Mouse (Mus musculus): ENCODE results near the gene Mapk1ip1l. TPM values are rescaled to one million over a fixed set of nuclear protein-coding genes. Genes with fewer than 3 reads are reported as not detected.
A peak's percentile ranks its signal among the peaks of the same experiment; 100 is the strongest.

Mapk1ip1l gene
- polyA plus RNA-seq, 1 experiment from 2014 or later: 38.1 TPM

DNA sequence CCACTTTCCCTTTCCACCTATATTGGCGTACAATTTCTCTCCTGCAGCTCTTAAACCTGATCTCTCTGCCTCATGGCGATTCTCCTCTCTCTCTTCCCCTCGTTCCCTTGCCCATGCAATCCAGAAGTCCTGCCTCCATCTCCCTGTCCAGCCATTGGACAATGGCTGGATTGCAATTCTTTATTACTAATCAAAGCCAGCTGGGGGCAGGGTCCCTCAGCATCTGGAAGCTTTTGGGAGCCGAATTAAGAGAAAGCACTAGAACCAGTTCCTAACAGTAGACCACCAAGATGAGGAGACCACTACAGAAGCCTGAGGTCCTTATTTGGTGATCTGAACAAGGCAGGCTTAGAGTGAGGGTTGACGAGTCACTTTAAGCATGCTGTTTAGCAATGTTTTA lies 33.9 kb downstream of the Mapk1ip1l start:
- DNase-seq (ENCODE audit: low spot score) (no peak), ATAC-seq (replicated peaks; ENCODE audit: low FRiP score, low read depth) (no peak)
- Histone ChIP-seq H3K4me1 (replicated peaks; ENCODE audit: insufficient read depth, low read length) (no peaks in the 10 kb centered on the region), H3K4me2 (ENCODE audit: low read length) (no peak overlapping the region), H3K27me3 (ENCODE audit: insufficient read depth, low read length) (no peaks in the 10 kb centered on the region), H3K9ac (ENCODE audit: low read depth, low read length) (no peak overlapping the region), H3K27ac (no peak overlapping the region), H3K9me3 (replicated peaks; ENCODE audit: low read length) (no peaks in the 10 kb centered on the region), H3K36me3 (ENCODE audit: insufficient read depth, low read length) (no peaks in the 10 kb centered on the region), H3K4me3 (replicated peaks; ENCODE audit: low read depth, low read length) (no peak overlapping the region)
- 56% methylated on average over 5 of the region's 5 CpGs for WGBS
- TF ChIP-seq CTCF (IDR thresholded peaks at IDR 0.05; ENCODE audit: low read depth): no peak

DNA sequence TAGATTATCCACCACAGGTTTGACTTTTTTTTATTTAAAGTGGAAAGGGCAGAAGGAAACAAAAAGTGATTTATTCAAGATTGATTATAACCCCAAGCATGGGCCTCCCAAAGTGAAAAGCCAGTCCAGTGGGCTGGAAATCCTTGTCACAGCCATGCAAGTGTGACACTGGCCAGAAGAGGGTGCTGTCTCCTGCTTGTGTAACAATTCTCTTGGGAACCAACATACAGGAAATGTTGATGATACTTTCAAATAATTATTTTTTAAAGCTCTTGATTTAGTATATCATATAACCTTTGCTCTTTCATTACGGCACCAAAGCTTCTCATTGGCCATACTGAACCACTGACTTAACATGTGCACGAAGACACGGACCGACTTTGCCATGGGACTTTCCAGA lies 36.8 kb downstream of the Mapk1ip1l start:
- ATAC-seq (replicated peaks; ENCODE audit: low FRiP score, low read depth) (0 out of 2 replicates have a peak, but pooled peaks have one; percentile 49), DNase-seq (ENCODE audit: low spot score) (peak; percentile 77)
- Histone ChIP-seq H3K36me3 (ENCODE audit: insufficient read depth, low read length) (no peaks in the 10 kb centered on the region), H3K9ac (ENCODE audit: low read depth, low read length) (no peak overlapping the region), H3K9me3 (replicated peaks; ENCODE audit: low read length) (no peaks in the 10 kb centered on the region), H3K27ac (no peak overlapping the region), H3K4me1 (replicated peaks; ENCODE audit: insufficient read depth, low read length) (no peaks in the 10 kb centered on the region), H3K4me3 (replicated peaks; ENCODE audit: low read depth, low read length) (no peak overlapping the region), H3K4me2 (ENCODE audit: low read length) (no peak overlapping the region), H3K27me3 (ENCODE audit: insufficient read depth, low read length) (no peaks in the 10 kb centered on the region)
- 71% methylated on average over 4 of the region's 4 CpGs for WGBS
- TF ChIP-seq CTCF (IDR thresholded peaks at IDR 0.05; ENCODE audit: low read depth): peak; percentile 90

DNA sequence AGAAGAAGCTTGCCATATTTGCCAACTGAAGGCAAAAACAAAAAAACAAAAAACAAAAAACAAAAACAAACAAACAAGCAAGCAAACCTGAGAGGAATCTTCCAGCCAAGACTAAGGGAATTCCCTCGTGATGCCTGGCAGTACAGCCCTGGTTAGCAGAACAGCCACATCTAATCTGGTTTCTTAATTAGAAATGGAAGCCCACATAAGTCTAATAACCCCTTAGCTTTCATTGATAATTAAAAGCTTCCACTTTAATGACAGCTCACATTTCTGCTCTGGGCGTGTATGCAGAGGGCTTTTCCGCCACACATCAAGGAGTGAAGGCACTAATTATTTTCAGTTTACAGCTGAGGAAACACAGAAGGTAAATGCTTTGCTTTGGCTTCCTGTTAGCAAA lies 37.2 kb downstream of the Mapk1ip1l start:
- H3K27ac ChIP-seq: no peak overlapping the region
- H3K9ac ChIP-seq (ENCODE audit: low read depth, low read length): no peak overlapping the region
- H3K4me2 ChIP-seq (ENCODE audit: low read length): no peak overlapping the region
- TF ChIP-seq CTCF (IDR thresholded peaks at IDR 0.05; ENCODE audit: low read depth): no peak
- H3K36me3 ChIP-seq (ENCODE audit: insufficient read depth, low read length): no peaks in the 10 kb centered on the region
- no peak for DNase-seq (ENCODE audit: low spot score)
- no peak overlapping the region for H3K4me3 ChIP-seq (replicated peaks; ENCODE audit: low read depth, low read length)
- no peak for ATAC-seq (replicated peaks; ENCODE audit: low FRiP score, low read depth)
- 42% methylated on average over 3 of the region's 3 CpGs for WGBS
- H3K9me3 ChIP-seq (replicated peaks; ENCODE audit: low read length): no peaks in the 10 kb centered on the region
- no peaks in the 10 kb centered on the region for H3K4me1 ChIP-seq (replicated peaks; ENCODE audit: insufficient read depth, low read length)
- H3K27me3 ChIP-seq (ENCODE audit: insufficient read depth, low read length): no peaks in the 10 kb centered on the region

DNA sequence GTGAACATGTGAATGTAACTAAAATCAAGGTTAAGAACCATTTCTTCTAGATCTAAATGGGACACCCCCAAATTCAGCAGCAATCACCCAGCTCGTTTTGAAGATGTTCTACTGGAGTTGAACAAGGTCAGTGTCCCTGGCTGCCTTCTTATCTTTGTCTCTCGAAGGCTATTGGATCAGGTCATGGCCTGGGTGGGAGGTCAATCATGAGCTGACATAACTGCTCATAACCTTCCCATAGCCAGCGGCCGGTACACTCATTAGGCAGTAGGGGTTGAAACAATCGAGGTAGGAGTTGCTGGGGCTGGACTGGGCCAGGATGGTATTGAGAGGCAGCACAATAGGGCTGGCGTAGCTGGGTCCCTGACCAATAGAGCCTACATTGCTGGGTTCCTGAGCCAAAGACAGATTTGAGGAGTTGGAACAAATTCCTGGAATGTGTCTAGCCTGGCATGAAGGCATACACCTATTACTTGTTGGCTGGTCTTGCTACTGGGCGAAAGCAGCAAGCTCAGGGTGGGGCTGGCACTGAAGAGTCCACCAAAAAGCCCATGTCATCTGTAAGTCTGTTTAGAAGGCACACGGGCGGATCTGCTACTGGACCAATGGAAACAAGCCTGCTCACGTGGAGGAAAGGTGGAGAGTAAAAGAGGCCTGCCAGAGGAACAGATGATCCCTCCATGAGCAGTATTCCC lies 42.3 kb downstream of the Mapk1ip1l start:
- 85% methylated on average over 10 of the region's 10 CpGs for WGBS
- no peak overlapping the region for H3K27ac ChIP-seq
- no peak overlapping the region for H3K9ac ChIP-seq (ENCODE audit: low read depth, low read length)
- no peak for TF ChIP-seq CTCF (IDR thresholded peaks at IDR 0.05; ENCODE audit: low read depth)
- no peaks in the 10 kb centered on the region for H3K9me3 ChIP-seq (replicated peaks; ENCODE audit: low read length)
- H3K4me1 ChIP-seq (replicated peaks; ENCODE audit: insufficient read depth, low read length): no peaks in the 10 kb centered on the region
- ATAC-seq (replicated peaks; ENCODE audit: low FRiP score, low read depth) (no peak), DNase-seq (ENCODE audit: low spot score) (no peak)
- H3K4me2 ChIP-seq (ENCODE audit: low read length): no peak overlapping the region
- H3K27me3 ChIP-seq (ENCODE audit: insufficient read depth, low read length): no peaks in the 10 kb centered on the region
- H3K4me3 ChIP-seq (replicated peaks; ENCODE audit: low read depth, low read length): no peak overlapping the region
- no peaks in the 10 kb centered on the region for H3K36me3 ChIP-seq (ENCODE audit: insufficient read depth, low read length)

DNA sequence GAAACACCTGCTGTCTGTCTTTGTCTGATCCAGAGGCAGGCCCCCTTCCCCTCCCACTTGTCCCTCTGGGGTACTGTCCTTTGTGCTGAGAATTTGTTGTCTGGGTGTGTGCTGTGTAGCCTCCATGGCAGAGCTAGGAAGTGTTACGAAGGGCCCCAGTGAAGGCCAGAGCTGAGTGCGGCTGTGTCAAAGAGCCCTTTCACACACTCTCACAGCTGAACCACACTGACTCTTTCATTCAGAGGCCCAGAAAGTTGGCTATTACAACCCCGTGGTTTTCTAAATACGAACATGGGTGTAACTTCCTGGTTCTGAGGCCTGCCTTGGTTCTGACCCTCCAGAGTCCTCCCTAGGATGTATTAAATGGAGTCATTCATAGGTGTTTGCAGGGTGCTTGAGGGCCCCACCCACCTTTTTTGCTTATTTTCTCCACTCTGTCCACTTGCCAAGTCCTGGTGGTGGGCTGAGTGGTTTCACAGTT lies 43.8 kb downstream of the Mapk1ip1l start:
- no peaks in the 10 kb centered on the region for H3K27me3 ChIP-seq (ENCODE audit: insufficient read depth, low read length)
- WGBS: 76% methylated on average over 4 of the region's 4 CpGs
- no peak overlapping the region for H3K4me3 ChIP-seq (replicated peaks; ENCODE audit: low read depth, low read length)
- ATAC-seq (replicated peaks; ENCODE audit: low FRiP score, low read depth): no peak
- no peaks in the 10 kb centered on the region for H3K4me1 ChIP-seq (replicated peaks; ENCODE audit: insufficient read depth, low read length)
- H3K4me2 ChIP-seq (ENCODE audit: low read length): no peak overlapping the region
- no peak for DNase-seq (ENCODE audit: low spot score)
- no peak overlapping the region for H3K27ac ChIP-seq
- H3K9me3 ChIP-seq (replicated peaks; ENCODE audit: low read length): no peaks in the 10 kb centered on the region
- no peak for TF ChIP-seq CTCF (IDR thresholded peaks at IDR 0.05; ENCODE audit: low read depth)
- no peak overlapping the region for H3K9ac ChIP-seq (ENCODE audit: low read depth, low read length)
- H3K36me3 ChIP-seq (ENCODE audit: insufficient read depth, low read length): no peaks in the 10 kb centered on the region

DNA sequence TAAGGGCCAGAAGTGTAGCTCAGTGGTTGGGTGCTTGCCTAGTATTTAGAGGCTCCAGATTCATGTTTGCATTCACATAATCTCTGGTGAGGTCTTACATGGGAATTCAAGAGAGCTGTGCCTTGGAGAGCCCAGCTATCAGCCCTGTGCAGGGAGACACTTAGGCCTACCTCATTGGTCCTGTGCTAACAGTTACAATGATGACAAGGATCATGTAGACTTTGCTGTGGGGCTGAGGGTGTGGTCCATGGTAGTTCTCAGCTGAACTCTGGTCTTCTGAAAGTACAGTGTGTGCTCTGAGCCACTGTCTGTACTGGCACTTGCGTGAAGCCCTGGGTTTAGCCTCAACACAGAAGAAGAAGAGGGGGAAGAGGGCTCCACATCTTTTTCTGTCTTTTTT lies 48.6 kb downstream of the Mapk1ip1l start:
- ATAC-seq (replicated peaks; ENCODE audit: low FRiP score, low read depth): no peak
- no peak overlapping the region for H3K27ac ChIP-seq
- H3K36me3 ChIP-seq (ENCODE audit: insufficient read depth, low read length): no peaks in the 10 kb centered on the region
- no peaks in the 10 kb centered on the region for H3K27me3 ChIP-seq (ENCODE audit: insufficient read depth, low read length)
- H3K4me1 ChIP-seq (replicated peaks; ENCODE audit: insufficient read depth, low read length): no peaks in the 10 kb centered on the region
- 91% methylated on average over 1 of the region's 1 CpGs for WGBS
- H3K9me3 ChIP-seq (replicated peaks; ENCODE audit: low read length): no peaks in the 10 kb centered on the region
- DNase-seq (ENCODE audit: low spot score): no peak
- no peak overlapping the region for H3K4me2 ChIP-seq (ENCODE audit: low read length)
- H3K4me3 ChIP-seq (replicated peaks; ENCODE audit: low read depth, low read length): no peak overlapping the region
- TF ChIP-seq CTCF (IDR thresholded peaks at IDR 0.05; ENCODE audit: low read depth): no peak
- H3K9ac ChIP-seq (ENCODE audit: low read depth, low read length): no peak overlapping the region

DNA sequence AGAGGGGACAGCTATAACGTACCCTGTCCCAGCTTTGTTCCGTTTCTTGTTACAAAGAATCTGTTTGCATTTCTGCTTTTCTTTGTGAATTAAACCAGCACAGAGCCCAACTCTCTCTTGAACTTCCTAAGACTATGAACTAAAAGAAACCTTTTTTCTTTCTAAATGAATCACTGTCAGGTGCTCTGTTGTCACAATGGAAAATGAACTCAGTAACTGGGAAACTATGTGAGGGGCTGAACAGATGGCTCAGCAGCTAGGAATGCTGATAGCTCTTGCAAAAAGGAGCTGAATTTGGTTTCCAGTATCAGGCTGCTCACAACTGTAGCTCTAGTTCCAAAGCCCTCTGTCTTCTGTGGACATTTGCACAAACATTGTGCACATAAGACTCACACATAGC lies 52.9 kb downstream of the Mapk1ip1l start:
- ATAC-seq (replicated peaks; ENCODE audit: low FRiP score, low read depth) (no peak), DNase-seq (ENCODE audit: low spot score) (no peak)
- H3K4me1 ChIP-seq (replicated peaks; ENCODE audit: insufficient read depth, low read length): no peaks in the 10 kb centered on the region
- no peak overlapping the region for H3K9ac ChIP-seq (ENCODE audit: low read depth, low read length)
- no peaks in the 10 kb centered on the region for H3K9me3 ChIP-seq (replicated peaks; ENCODE audit: low read length)
- 84% methylated on average over 2 of the region's 2 CpGs for WGBS
- no peaks in the 10 kb centered on the region for H3K27me3 ChIP-seq (ENCODE audit: insufficient read depth, low read length)
- no peak overlapping the region for H3K27ac ChIP-seq
- TF ChIP-seq CTCF (IDR thresholded peaks at IDR 0.05; ENCODE audit: low read depth): no peak
- H3K36me3 ChIP-seq (ENCODE audit: insufficient read depth, low read length): no peaks in the 10 kb centered on the region
- no peak overlapping the region for H3K4me3 ChIP-seq (replicated peaks; ENCODE audit: low read depth, low read length)
- no peak overlapping the region for H3K4me2 ChIP-seq (ENCODE audit: low read length)
